Mouse (Mus musculus): Measurements from ENCODE around the gene Dppa1. TPM values are rescaled to one million over a fixed set of nuclear protein-coding genes. Genes with fewer than 3 reads are reported as not detected.
"Not testable (repeated sequence)": the region's sequence is repeated elsewhere in the genome, so short reads cannot be mapped to it uniquely, and the experiment has no call there.

Gene Dppa1
- not detected in 2 replicates for polyA plus RNA-seq (2014; fragmentation: Nextera tagmentation; extraction: Ambion mirVana)

- H3K4me3 ChIP-seq (ENCODE audit: low read depth, low read length) = no peak within 1 kb of the TSS
These were observed at the start of gene Dppa1 for GRCm38 (mm10) chr11:46629211-46629795. Dppa1 (minus strand) TSS chr11:46629261.

GRCm38 (mm10) chr11:46667938-46668337 is 38.9 kb upstream of the Dppa1 start:
- Histone ChIP-seq H3K9ac (replicated peaks; ENCODE audit: low read length) (no peak overlapping the region), H3K4me2 (ENCODE audit: low read depth, low read length) (no peak overlapping the region), H3K9me3 (replicated peaks; ENCODE audit: control insufficient read depth, low read length) (no peaks in the 10 kb centered on the region), H3K4me3 (ENCODE audit: low read depth, low read length) (no peak overlapping the region), H3K4me1 (ENCODE audit: control insufficient read depth, insufficient read depth, low read length) (no peaks in the 10 kb centered on the region), H3K36me3 (replicated peaks; ENCODE audit: control insufficient read depth, insufficient read depth, low read depth, low read length) (no peaks in the 10 kb centered on the region), H3K27me3 (ENCODE audit: control insufficient read depth, insufficient read depth, low read length) (no peaks in the 10 kb centered on the region), H3K27ac (replicated peaks; ENCODE audit: low read depth, low read length) (no peak overlapping the region)
- 77% methylated on average over 2 of the region's 2 CpGs for WGBS
- ATAC-seq (replicated peaks; ENCODE audit: insufficient number of reproducible peaks, low FRiP score, low TSS enrichment, low read depth) = no peak
- DNase-seq (ENCODE audit: low spot score) = no peak

More at GRCm38 (mm10) chr11:46629211-46629795, at the start of gene Dppa1:
- Histone ChIP-seq H3K4me2 (ENCODE audit: low read depth, low read length) (no peak within 1 kb of the TSS), H3K4me1 (ENCODE audit: control insufficient read depth, insufficient read depth, low read length) (no peaks in the 10 kb centered on the region), H3K27me3 (ENCODE audit: control insufficient read depth, insufficient read depth, low read length) (no peaks in the 10 kb centered on the region), H3K9me3 (replicated peaks; ENCODE audit: control insufficient read depth, low read length) (no peaks in the 10 kb centered on the region), H3K27ac (replicated peaks; ENCODE audit: low read depth, low read length) (no peak within 1 kb of the TSS), H3K9ac (replicated peaks; ENCODE audit: low read length) (no peak within 1 kb of the TSS), H3K36me3 (replicated peaks; ENCODE audit: control insufficient read depth, insufficient read depth, low read depth, low read length) (no peaks in the 10 kb centered on the region)
- 56% methylated on average over 2 of the region's 2 CpGs for WGBS
- ATAC-seq (replicated peaks; ENCODE audit: insufficient number of reproducible peaks, low FRiP score, low TSS enrichment, low read depth) (no peak), DNase-seq (ENCODE audit: low spot score) (peak; percentile 5)

- Histone ChIP-seq H3K9ac (replicated peaks; ENCODE audit: low read length) (no peak overlapping the region), H3K9me3 (replicated peaks; ENCODE audit: control insufficient read depth, low read length) (no peaks in the 10 kb centered on the region), H3K36me3 (replicated peaks; ENCODE audit: control insufficient read depth, insufficient read depth, low read depth, low read length) (no peaks in the 10 kb centered on the region), H3K27me3 (ENCODE audit: control insufficient read depth, insufficient read depth, low read length) (no peaks in the 10 kb centered on the region), H3K27ac (replicated peaks; ENCODE audit: low read depth, low read length) (no peak overlapping the region), H3K4me1 (ENCODE audit: control insufficient read depth, insufficient read depth, low read length) (no peaks in the 10 kb centered on the region), H3K4me2 (ENCODE audit: low read depth, low read length) (no peak overlapping the region), H3K4me3 (ENCODE audit: low read depth, low read length) (no peak overlapping the region)
- 93% methylated on average over 3 of the region's 3 CpGs for WGBS
- DNase-seq (ENCODE audit: low spot score) = no peak
- no peak for ATAC-seq (replicated peaks; ENCODE audit: insufficient number of reproducible peaks, low FRiP score, low TSS enrichment, low read depth)
These were observed 38.0 kb upstream of the Dppa1 start for GRCm38 (mm10) chr11:46667105-46667504.

GRCm38 (mm10) chr11:46665599-46666522 is 36.8 kb upstream of the Dppa1 start:
- 62% methylated on average over 6 of the region's 6 CpGs for WGBS
- DNase-seq (ENCODE audit: low spot score) = peak; percentile 75
- Histone ChIP-seq H3K4me2 (ENCODE audit: low read depth, low read length) (no peak overlapping the region), H3K9ac (replicated peaks; ENCODE audit: low read length) (no peak overlapping the region), H3K4me3 (ENCODE audit: low read depth, low read length) (no peak overlapping the region), H3K4me1 (ENCODE audit: control insufficient read depth, insufficient read depth, low read length) (no peaks in the 10 kb centered on the region), H3K27me3 (ENCODE audit: control insufficient read depth, insufficient read depth, low read length) (no peaks in the 10 kb centered on the region), H3K9me3 (replicated peaks; ENCODE audit: control insufficient read depth, low read length) (no peaks in the 10 kb centered on the region), H3K36me3 (replicated peaks; ENCODE audit: control insufficient read depth, insufficient read depth, low read depth, low read length) (no peaks in the 10 kb centered on the region), H3K27ac (replicated peaks; ENCODE audit: low read depth, low read length) (no peak overlapping the region)
- ATAC-seq (replicated peaks; ENCODE audit: insufficient number of reproducible peaks, low FRiP score, low TSS enrichment, low read depth) = peak; percentile 56; the same call in 1 of the 2 replicates

GRCm38 (mm10) chr11:46663215-46663614 is 34.2 kb upstream of the Dppa1 start:
- Histone ChIP-seq H3K27ac (replicated peaks; ENCODE audit: low read depth, low read length) (no peak overlapping the region), H3K36me3 (replicated peaks; ENCODE audit: control insufficient read depth, insufficient read depth, low read depth, low read length) (no peaks in the 10 kb centered on the region), H3K4me3 (ENCODE audit: low read depth, low read length) (no peak overlapping the region), H3K27me3 (ENCODE audit: control insufficient read depth, insufficient read depth, low read length) (no peaks in the 10 kb centered on the region), H3K9ac (replicated peaks; ENCODE audit: low read length) (no peak overlapping the region), H3K9me3 (replicated peaks; ENCODE audit: control insufficient read depth, low read length) (no peaks in the 10 kb centered on the region), H3K4me1 (ENCODE audit: control insufficient read depth, insufficient read depth, low read length) (no peaks in the 10 kb centered on the region), H3K4me2 (ENCODE audit: low read depth, low read length) (no peak overlapping the region)
- ATAC-seq (replicated peaks; ENCODE audit: insufficient number of reproducible peaks, low FRiP score, low TSS enrichment, low read depth) = no peak
- WGBS = 72% methylated on average over 4 of the region's 4 CpGs
- DNase-seq (ENCODE audit: low spot score) = no peak

GRCm38 (mm10) chr11:46652476-46652875 is 23.4 kb upstream of the Dppa1 start:
- Histone ChIP-seq H3K4me2 (ENCODE audit: low read depth, low read length) (no peak overlapping the region), H3K4me3 (ENCODE audit: low read depth, low read length) (no peak overlapping the region), H3K4me1 (ENCODE audit: control insufficient read depth, insufficient read depth, low read length) (no peaks in the 10 kb centered on the region), H3K9me3 (replicated peaks; ENCODE audit: control insufficient read depth, low read length) (no peaks in the 10 kb centered on the region), H3K27ac (replicated peaks; ENCODE audit: low read depth, low read length) (no peak overlapping the region), H3K9ac (replicated peaks; ENCODE audit: low read length) (no peak overlapping the region), H3K36me3 (replicated peaks; ENCODE audit: control insufficient read depth, insufficient read depth, low read depth, low read length) (no peaks in the 10 kb centered on the region), H3K27me3 (ENCODE audit: control insufficient read depth, insufficient read depth, low read length) (no peaks in the 10 kb centered on the region)
- ATAC-seq (replicated peaks; ENCODE audit: insufficient number of reproducible peaks, low FRiP score, low TSS enrichment, low read depth) = no peak
- WGBS = 91% methylated on average over 3 of the region's 3 CpGs
- DNase-seq (ENCODE audit: low spot score) = no peak

- not testable (repeated sequence) for H3K9me3 ChIP-seq (replicated peaks; ENCODE audit: control insufficient read depth, low read length); H3K4me1 ChIP-seq (ENCODE audit: control insufficient read depth, insufficient read depth, low read length); DNase-seq (ENCODE audit: low spot score); H3K9ac ChIP-seq (replicated peaks; ENCODE audit: low read length); H3K27me3 ChIP-seq (ENCODE audit: control insufficient read depth, insufficient read depth, low read length); H3K27ac ChIP-seq (replicated peaks; ENCODE audit: low read depth, low read length); H3K4me2 ChIP-seq (ENCODE audit: low read depth, low read length); H3K4me3 ChIP-seq (ENCODE audit: low read depth, low read length); H3K36me3 ChIP-seq (replicated peaks; ENCODE audit: control insufficient read depth, insufficient read depth, low read depth, low read length); ATAC-seq (replicated peaks; ENCODE audit: insufficient number of reproducible peaks, low FRiP score, low TSS enrichment, low read depth)
- WGBS = 40% methylated on average over 3 of the region's 3 CpGs
These were observed 20.6 kb upstream of the Dppa1 start for GRCm38 (mm10) chr11:46649655-46650054.

GRCm38 (mm10) chr11:46644824-46645223 is 15.8 kb upstream of the Dppa1 start:
- WGBS = 84% methylated on average over 1 of the region's 1 CpGs
- DNase-seq (ENCODE audit: low spot score) (peak; percentile 27), ATAC-seq (replicated peaks; ENCODE audit: insufficient number of reproducible peaks, low FRiP score, low TSS enrichment, low read depth) (no peak)
- H3K27me3 ChIP-seq (ENCODE audit: control insufficient read depth, insufficient read depth, low read length) = no peaks in the 10 kb centered on the region
- no peaks in the 10 kb centered on the region for H3K9me3 ChIP-seq (replicated peaks; ENCODE audit: control insufficient read depth, low read length)
- H3K4me3 ChIP-seq (ENCODE audit: low read depth, low read length) = no peak overlapping the region
- H3K36me3 ChIP-seq (replicated peaks; ENCODE audit: control insufficient read depth, insufficient read depth, low read depth, low read length) = no peaks in the 10 kb centered on the region
- no peak overlapping the region for H3K27ac ChIP-seq (replicated peaks; ENCODE audit: low read depth, low read length)
- H3K9ac ChIP-seq (replicated peaks; ENCODE audit: low read length) = no peak overlapping the region
- H3K4me1 ChIP-seq (ENCODE audit: control insufficient read depth, insufficient read depth, low read length) = no peaks in the 10 kb centered on the region
- no peak overlapping the region for H3K4me2 ChIP-seq (ENCODE audit: low read depth, low read length)
